Mouse (Mus musculus) midbrain, embryonic 16.5 days (tissue): ENCODE data around the gene Slc43a2. TPM values are rescaled to one million over a fixed set of nuclear protein-coding genes. Genes with fewer than 3 reads are reported as not detected.
"Not testable (repeated sequence)": the region's sequence is repeated elsewhere in the genome, so short reads cannot be mapped to it uniquely, and the experiment has no call there.

Experiments used
- ATAC-seq: fragments of 200-750 bp; cut with Nextera tagmentation; 2 replicates; pipeline ENCODE4 v1.8.0; 2017; ENCODE audit warnings: moderate TSS enrichment
- H3K27ac ChIP-seq: fragments of 300-500 bp; sonication (generic); 2 replicates; pipeline ENCODE4 v1.5.1; 2014; ENCODE audit warnings: mild to moderate bottlenecking, low read length, mixed read lengths
- H3K27me3 ChIP-seq: fragments of 300-500 bp; sonication (generic); 2 replicates; pipeline ENCODE4 v1.6.1; 2014; ENCODE audit warnings: low read depth, low read length, mixed read lengths; ENCODE audit not compliant: control insufficient read depth, insufficient read depth
- H3K36me3 ChIP-seq: fragments of 300-500 bp; sonication (generic); 2 replicates; pipeline ENCODE4 v1.6.1; 2014; ENCODE audit warnings: mild to moderate bottlenecking, low read length, moderate library complexity, mixed read lengths; ENCODE audit not compliant: control insufficient read depth, insufficient read depth
- H3K4me1 ChIP-seq: fragments of 300-500 bp; sonication (generic); 2 replicates; pipeline ENCODE4 v1.6.1; 2014; ENCODE audit warnings: mild to moderate bottlenecking, low read length, mixed read lengths; ENCODE audit not compliant: control insufficient read depth, insufficient read depth
- H3K4me2 ChIP-seq: fragments of 300-500 bp; sonication (generic); 2 replicates; pipeline ENCODE4 v1.6.1; 2014; ENCODE audit warnings: mild to moderate bottlenecking, low read length, mixed read lengths
- H3K4me3 ChIP-seq: fragments of 300-500 bp; sonication (generic); 2 replicates; pipeline ENCODE4 v1.5.1; 2014; ENCODE audit warnings: low read depth, mild to moderate bottlenecking, low read length, moderate library complexity, mixed read lengths
- H3K9ac ChIP-seq: fragments of 300-500 bp; sonication (generic); 2 replicates; pipeline ENCODE4 v1.6.1; 2014; ENCODE audit warnings: low read depth, low read length, mixed read lengths
- H3K9me3 ChIP-seq: fragments of 300-500 bp; sonication (generic); replicated peaks from 2 replicates; pipeline ENCODE4 v1.6.1; 2014; ENCODE audit warnings: mild to moderate bottlenecking, low read length, mixed read lengths; ENCODE audit not compliant: control insufficient read depth, poor library complexity, severe bottlenecking
- WGBS: fragments of 180-500 bp; shearing (Covaris S2); extraction: QIAGEN DNeasy Blood & Tissue Kit; methylation state at CpG from one replicate; pipeline ENCODE4 v1.1.7; 2014; 5-methylcytosine and 5-hydroxymethylcytosine counted together
- polyA plus RNA-seq: library from polyadenylated mRNA; unstranded; fragments of >200 nt; fragmentation: Nextera tagmentation; extraction: Ambion mirVana; gene quantifications from 2 replicates; pipeline ENCODE4 v1.2.1, GENCODE M21; 2015

The Slc43a2 gene
- polyA plus RNA-seq, 1 experiment from 2014 or later, result 19.4 TPM

DNA sequence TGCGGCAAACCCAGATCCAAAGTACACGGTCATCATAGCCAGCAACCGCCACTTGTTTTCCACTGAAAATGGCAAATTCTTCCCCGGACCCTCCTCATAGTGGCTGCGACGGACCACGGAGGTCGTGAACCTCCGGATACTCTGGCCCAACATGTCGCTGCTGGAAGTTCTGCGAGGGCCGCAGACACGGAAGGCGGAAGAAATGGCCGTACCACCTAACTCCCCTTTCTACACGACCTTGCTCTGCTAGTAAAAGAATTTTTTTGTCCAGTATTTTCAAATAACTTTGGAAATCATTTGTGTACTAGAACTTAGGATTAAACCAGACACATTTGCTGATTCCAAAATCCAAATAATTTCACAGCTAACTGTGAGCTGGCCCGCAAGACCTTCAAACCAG is 68.3 kb downstream of the Slc43a2 start:
- not testable (repeated sequence) for H3K27me3 ChIP-seq, ATAC-seq, H3K4me1 ChIP-seq, H3K9me3 ChIP-seq, H3K27ac ChIP-seq, H3K4me2 ChIP-seq, H3K4me3 ChIP-seq, H3K9ac ChIP-seq
- WGBS, result 94% methylated on average over 16 of the region's 17 CpGs
- H3K36me3 ChIP-seq, result peaks cover 41% of the 10 kb centered on the region

DNA sequence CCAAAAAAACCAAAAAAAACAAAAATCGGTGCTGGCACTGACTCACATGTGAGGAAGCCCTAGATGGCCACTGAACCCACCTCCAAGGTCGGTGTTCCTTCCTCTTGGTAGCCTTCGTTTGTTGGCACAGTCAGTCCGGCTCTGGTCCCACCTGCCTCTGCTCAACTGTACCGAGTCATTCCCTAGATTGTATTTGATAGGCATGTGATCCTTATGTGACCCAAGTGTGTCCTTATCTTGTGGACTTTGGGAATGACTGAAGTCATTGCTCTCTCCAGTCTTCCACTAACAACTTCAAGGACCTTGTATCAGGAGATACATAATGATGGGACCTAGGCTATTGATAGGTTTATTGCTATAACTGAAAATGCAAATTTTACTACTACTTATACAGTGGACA is 73.3 kb downstream of the Slc43a2 start:
- Histone ChIP-seq H3K27me3 (no peaks in the 10 kb centered on the region), H3K9me3 (no peaks in the 10 kb centered on the region), H3K9ac (no peak overlapping the region), H3K4me1 (no peaks in the 10 kb centered on the region), H3K36me3 (peaks cover 37% of the 10 kb centered on the region), H3K27ac (no peak overlapping the region), H3K4me2 (no peak overlapping the region), H3K4me3 (no peak overlapping the region)
- WGBS, result 92% methylated on average over 5 of the region's 5 CpGs
- no peak for ATAC-seq

DNA sequence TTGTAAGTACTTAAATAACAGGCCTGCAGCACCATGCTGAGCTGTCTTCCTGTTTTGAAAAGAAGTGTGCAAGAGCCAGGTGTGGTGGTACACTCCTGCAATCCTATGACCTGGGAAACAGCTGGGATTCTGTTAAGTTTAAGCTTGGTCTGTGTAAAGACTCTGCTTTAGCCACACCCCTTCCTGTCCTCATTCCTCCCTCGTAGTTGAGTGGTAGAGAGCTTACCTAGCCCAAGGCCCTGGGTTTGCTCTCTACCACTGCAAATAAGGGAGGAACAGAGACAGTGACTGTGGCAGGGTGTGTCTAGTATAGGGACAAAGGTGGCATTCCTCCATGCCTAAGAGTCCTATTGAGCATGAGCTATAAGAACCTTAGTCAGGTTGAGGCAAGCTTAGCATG is 73.8 kb downstream of the Slc43a2 start:
- H3K9ac ChIP-seq, result no peak overlapping the region
- no peak overlapping the region for H3K27ac ChIP-seq
- ATAC-seq, result no peak
- no peaks in the 10 kb centered on the region for H3K4me1 ChIP-seq
- H3K9me3 ChIP-seq, result no peaks in the 10 kb centered on the region
- WGBS, result 73% methylated on average over 1 of the region's 1 CpGs
- H3K27me3 ChIP-seq, result no peaks in the 10 kb centered on the region
- peaks cover 36% of the 10 kb centered on the region for H3K36me3 ChIP-seq
- no peak overlapping the region for H3K4me3 ChIP-seq
- no peak overlapping the region for H3K4me2 ChIP-seq

DNA sequence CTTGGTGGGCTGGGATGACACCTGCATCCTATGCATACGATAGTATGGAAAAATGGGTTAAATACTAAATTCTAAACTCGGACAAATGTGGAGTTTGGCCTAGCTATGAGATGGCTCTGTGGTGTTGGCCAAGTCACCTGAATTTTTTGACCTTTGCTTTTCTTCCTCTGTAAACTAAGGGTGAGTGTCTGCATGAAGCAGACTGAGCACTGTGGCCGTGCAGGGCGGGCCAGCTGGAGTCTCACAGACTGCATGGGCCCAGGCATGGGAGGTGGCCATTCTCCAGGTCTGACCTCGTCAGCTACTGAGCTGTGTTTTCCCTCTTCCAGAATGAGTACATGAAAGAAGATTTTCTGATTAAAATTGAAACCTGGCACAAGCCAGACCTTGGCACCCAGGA is 77.3 kb downstream of the Slc43a2 start:
- no peak for ATAC-seq
- peaks cover 37% of the 10 kb centered on the region for H3K36me3 ChIP-seq
- 94% methylated on average over 5 of the region's 5 CpGs for WGBS

DNA sequence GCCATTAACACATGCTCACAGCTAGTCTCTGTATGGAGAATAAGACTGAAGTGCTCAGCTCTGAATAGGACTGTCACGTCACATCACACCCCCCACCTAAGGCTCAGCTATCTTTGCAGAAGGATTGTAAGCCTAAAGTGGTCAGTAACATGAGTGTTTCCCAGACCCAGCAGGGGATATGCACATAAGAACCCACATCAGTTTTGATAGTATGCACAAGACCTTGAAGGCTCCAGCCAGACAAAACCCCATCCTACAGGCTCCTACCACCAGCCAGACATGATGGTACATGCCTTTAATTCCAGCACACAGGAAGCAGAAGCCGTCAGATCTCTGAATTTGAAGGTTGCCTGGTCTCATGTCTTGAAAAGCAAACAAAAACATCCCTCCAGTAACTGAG is 78.5 kb downstream of the Slc43a2 start:
- WGBS, result 84% methylated on average over 2 of the region's 2 CpGs
- H3K36me3 ChIP-seq, result peaks cover 37% of the 10 kb centered on the region

More for the DNA sequence above, 77.3 kb downstream of the Slc43a2 start:
- H3K9me3 ChIP-seq, result no peaks in the 10 kb centered on the region
- no peak overlapping the region for H3K9ac ChIP-seq
- H3K27me3 ChIP-seq, result no peaks in the 10 kb centered on the region
- H3K4me3 ChIP-seq, result no peak overlapping the region
- no peak overlapping the region for H3K4me2 ChIP-seq
- H3K4me1 ChIP-seq, result no peaks in the 10 kb centered on the region
- H3K27ac ChIP-seq, result no peak overlapping the region

DNA sequence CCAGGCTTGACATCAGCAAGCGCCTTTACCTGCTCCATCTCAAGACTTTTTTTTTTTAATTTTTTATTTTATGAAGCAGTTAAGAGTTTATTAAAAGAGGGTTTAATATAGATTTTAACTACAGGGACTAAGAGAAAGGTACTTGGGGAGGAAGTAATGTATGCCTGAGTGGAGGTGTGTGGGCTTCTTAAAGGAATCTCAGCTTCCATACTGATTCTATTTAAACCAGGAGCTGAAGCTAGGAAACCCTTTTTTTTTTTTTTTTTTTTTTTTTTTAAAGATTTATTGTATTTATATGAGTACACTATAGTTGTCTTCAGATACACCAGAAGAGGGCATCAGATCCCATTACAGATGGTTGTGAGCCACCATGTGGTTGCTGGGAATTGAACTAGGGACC is 83.3 kb downstream of the Slc43a2 start:
- H3K9ac ChIP-seq, result no peak overlapping the region
- H3K4me3 ChIP-seq, result no peak overlapping the region
- H3K36me3 ChIP-seq, result peaks cover 39% of the 10 kb centered on the region
- ATAC-seq, result no peak
- no peaks in the 10 kb centered on the region for H3K27me3 ChIP-seq
- H3K4me1 ChIP-seq, result no peaks in the 10 kb centered on the region
- no peaks in the 10 kb centered on the region for H3K9me3 ChIP-seq
- WGBS, result 100% methylated on average over 1 of the region's 1 CpGs
- H3K27ac ChIP-seq, result no peak overlapping the region
- no peak overlapping the region for H3K4me2 ChIP-seq

More for the DNA sequence above, 78.5 kb downstream of the Slc43a2 start:
- no peaks in the 10 kb centered on the region for H3K9me3 ChIP-seq
- H3K9ac ChIP-seq, result no peak overlapping the region
- no peak overlapping the region for H3K4me2 ChIP-seq
- H3K27ac ChIP-seq, result no peak overlapping the region
- no peaks in the 10 kb centered on the region for H3K27me3 ChIP-seq
- H3K4me1 ChIP-seq, result no peaks in the 10 kb centered on the region
- no peak for ATAC-seq
- H3K4me3 ChIP-seq, result no peak overlapping the region

DNA sequence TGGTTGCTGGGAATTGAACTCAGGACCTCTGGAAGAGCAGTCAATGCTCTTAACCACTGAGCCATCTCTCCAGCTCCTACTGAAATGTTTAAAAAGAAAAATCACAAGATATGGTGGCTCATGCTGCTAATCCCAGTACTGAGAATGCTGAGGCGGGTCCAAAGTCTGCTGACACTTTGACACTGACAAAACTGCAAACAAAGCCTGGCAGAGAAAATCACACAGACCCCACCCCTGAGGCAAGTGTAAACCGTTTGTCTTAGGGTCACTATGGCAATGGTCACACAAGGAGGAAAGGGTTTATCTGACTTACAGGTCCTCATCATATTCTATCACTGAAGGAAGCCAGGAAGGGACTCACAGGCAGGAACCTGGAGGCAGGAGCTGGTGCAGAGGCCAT is 84.1 kb downstream of the Slc43a2 start:
- Histone ChIP-seq H3K4me3 (no peak overlapping the region), H3K27me3 (no peaks in the 10 kb centered on the region), H3K4me1 (no peaks in the 10 kb centered on the region), H3K27ac (no peak overlapping the region), H3K9me3 (no peaks in the 10 kb centered on the region), H3K36me3 (peaks cover 38% of the 10 kb centered on the region), H3K4me2 (no peak overlapping the region), H3K9ac (no peak overlapping the region)
- 95% methylated on average over 2 of the region's 2 CpGs for WGBS
- no peak for ATAC-seq

DNA sequence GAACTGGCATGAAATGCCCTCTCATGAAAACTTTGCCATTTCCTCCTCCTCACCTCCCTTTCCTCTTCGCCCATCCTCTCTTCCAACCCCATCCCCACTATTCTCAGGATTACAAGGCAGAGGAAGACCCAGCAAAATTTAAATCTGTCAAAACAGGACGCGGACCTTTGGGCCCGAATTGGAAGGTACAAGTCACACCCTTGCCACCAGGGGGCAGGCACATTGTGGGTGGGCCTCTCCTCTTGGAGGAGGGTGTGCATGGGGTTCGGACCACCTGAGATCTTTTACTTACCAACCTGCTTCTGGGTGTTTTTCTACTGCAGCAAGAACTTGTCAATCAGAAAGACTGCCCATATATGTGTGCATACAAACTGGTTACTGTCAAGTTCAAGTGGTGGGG is 87.6 kb downstream of the Slc43a2 start:
- ATAC-seq, result no peak
- Histone ChIP-seq H3K4me3 (no peak overlapping the region), H3K36me3 (peaks cover 28% of the 10 kb centered on the region), H3K27me3 (no peaks in the 10 kb centered on the region), H3K9ac (no peak overlapping the region), H3K4me2 (no peak overlapping the region), H3K9me3 (no peaks in the 10 kb centered on the region), H3K27ac (no peak overlapping the region), H3K4me1 (no peaks in the 10 kb centered on the region)
- 78% methylated on average over 5 of the region's 5 CpGs for WGBS

DNA sequence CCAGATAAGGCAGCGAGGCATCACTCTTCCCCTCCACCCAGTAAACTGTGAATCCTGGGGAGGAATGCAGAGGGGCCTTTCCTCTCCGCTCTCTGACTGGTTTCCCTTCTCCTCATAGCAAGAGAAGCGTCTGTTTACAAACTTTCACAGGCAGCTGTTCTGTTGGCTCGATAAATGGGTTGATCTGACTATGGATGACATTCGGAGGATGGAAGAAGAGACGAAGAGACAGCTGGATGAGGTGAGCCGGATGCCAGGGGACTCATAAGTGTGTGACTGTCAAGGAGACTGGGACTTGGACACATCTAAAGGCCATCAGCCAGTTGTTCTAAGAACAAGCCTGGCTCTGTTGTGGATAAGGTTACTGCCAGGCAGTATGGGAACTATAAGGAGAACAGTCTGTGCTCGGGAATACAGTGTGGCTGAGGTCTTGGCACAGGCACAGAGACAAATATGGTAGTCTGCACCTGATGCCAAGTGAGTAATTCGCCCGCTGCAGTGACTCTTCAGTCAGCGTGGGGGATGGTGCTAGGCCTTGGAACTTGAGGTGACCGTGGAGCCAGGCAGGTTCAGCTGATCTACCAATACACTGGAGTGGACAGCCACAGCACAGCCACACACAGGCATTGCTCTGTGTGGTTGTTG is 88.8 kb downstream of the Slc43a2 start:
- ATAC-seq, result no peak
- Histone ChIP-seq H3K36me3 (peaks cover 29% of the 10 kb centered on the region), H3K4me2 (no peak overlapping the region), H3K27me3 (no peaks in the 10 kb centered on the region), H3K9me3 (no peaks in the 10 kb centered on the region), H3K4me3 (no peak overlapping the region), H3K4me1 (no peaks in the 10 kb centered on the region), H3K9ac (no peak overlapping the region), H3K27ac (no peak overlapping the region)
- WGBS, result 92% methylated on average over 12 of the region's 12 CpGs
